19 mouse cellular contexts compared by ENCODE assay signal in the genomic region with DNA sequence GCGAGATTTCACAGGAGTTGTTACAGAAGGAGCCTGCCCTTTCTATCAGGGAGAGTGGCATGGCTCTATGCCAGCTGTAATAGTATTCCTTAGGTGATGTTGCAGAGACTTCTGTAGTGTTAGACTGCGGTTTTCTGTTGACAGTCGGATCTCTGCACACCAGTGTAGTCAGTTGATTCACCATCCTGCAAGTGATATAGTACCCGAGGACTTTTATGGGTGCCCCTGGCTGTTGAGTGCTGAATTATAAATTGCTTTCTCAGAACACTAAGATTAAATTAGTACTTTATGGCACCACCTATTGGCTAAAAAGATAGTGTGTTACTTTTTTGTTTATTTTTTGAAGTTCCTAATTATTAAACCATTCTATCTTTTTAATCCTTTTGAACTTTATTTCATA.
DNase-seq lines count a peak whose midpoint lies in the region; ATAC-seq and TF ChIP-seq lines count a peak whose summit lies in the region.
"Had no signal": no experiment of that assay in that cellular context is flagged by ENCODE, and none has a peak within 500 bp of the region (broad histone marks: within the 10 kb centered on the region; RNA-seq: fewer than 3 reads in every experiment).

No protein-coding gene starts in this region.

- no peak for ATAC-seq in liver, embryonic 12.5 days
- ATAC-seq: forebrain, embryonic 16.5 days; midbrain, embryonic 15.5 days had no signal

- H3K9me3 ChIP-seq in liver, embryonic 12.5 days (replicated peaks): no peaks in the 10 kb centered on the region
- H3K9me3 ChIP-seq: heart, embryonic 13.5 days; hindbrain, embryonic 12.5 days; limb, embryonic 15.5 days; midbrain, embryonic 15.5 days had no signal

- TF ChIP-seq CTCF in liver, adult 2 months (IDR thresholded peaks at IDR 0.05; ENCODE audit: low read depth, low read length): 0 out of 2 replicates have a peak, but pooled peaks have one; percentile 8

- no peak overlapping the region for H3K4me2 ChIP-seq in liver, embryonic 12.5 days
- H3K4me2 ChIP-seq: heart, embryonic 13.5 days; hindbrain, embryonic 12.5 days; limb, embryonic 15.5 days; lung, embryonic 14.5 days; midbrain, embryonic 15.5 days had no signal

- no peak overlapping the region for H3K27ac ChIP-seq in liver, adult 2 months (replicated peaks; ENCODE audit: insufficient read depth, low read depth, low read length)
- H3K27ac ChIP-seq in liver, embryonic 12.5 days: no peak overlapping the region
- H3K27ac ChIP-seq: heart, embryonic 13.5 days; hindbrain, embryonic 12.5 days; limb, embryonic 15.5 days; midbrain, embryonic 15.5 days had no signal

- peak; percentile 6 to 22 for DNase-seq in cerebellum, postnatal 14 days
- DNase-seq in cerebellum, adult 9-11 months: no peak
- peak; percentile 9 for DNase-seq in heart, postnatal 4 days
- no peak for DNase-seq in heart, postnatal 25 days (ENCODE audit: low spot score)
- DNase-seq in liver, adult 2 months (ENCODE audit: extremely low read depth, low read depth, low spot score): peak; percentile 6
- DNase-seq in adipocyte (ENCODE audit: low spot score): peak; percentile 19
- no peak for DNase-seq in frontal cortex, postnatal 25 days (ENCODE audit: low spot score in 2 of 2)
- DNase-seq: gastrocnemius, postnatal 25 days; kidney, postnatal 36 days; lung, embryonic 14.5 days; retina, postnatal 1 day; right cerebral cortex, postnatal 4 days; thymus, postnatal 36 days had no signal

- no peaks in the 10 kb centered on the region for H3K4me1 ChIP-seq in liver, adult 2 months (ENCODE audit: control insufficient read depth, insufficient read depth, low read length)
- H3K4me1 ChIP-seq in liver, embryonic 12.5 days: no peaks in the 10 kb centered on the region
- H3K4me1 ChIP-seq: heart, embryonic 13.5 days; hindbrain, embryonic 12.5 days; limb, embryonic 15.5 days; midbrain, embryonic 15.5 days had no signal

- no peak overlapping the region for H3K4me3 ChIP-seq in liver, adult 2 months (ENCODE audit: insufficient read depth, low read depth, low read length)
- no peak overlapping the region for H3K4me3 ChIP-seq in liver, embryonic 12.5 days
- H3K4me3 ChIP-seq: heart, embryonic 13.5 days; hindbrain, embryonic 12.5 days; limb, embryonic 15.5 days; midbrain, embryonic 15.5 days had no signal

- no peak overlapping the region for H3K9ac ChIP-seq in liver, adult 2 months (ENCODE audit: low read depth, low read length)
- H3K9ac ChIP-seq in liver, embryonic 12.5 days: no peak overlapping the region
- H3K9ac ChIP-seq: heart, embryonic 13.5 days; hindbrain, embryonic 12.5 days; limb, embryonic 15.5 days; lung, embryonic 14.5 days; midbrain, embryonic 15.5 days had no signal

- H3K27me3 ChIP-seq in liver, adult 2 months (ENCODE audit: control insufficient read depth, insufficient read depth, low read length): no peaks in the 10 kb centered on the region
- H3K27me3 ChIP-seq in liver, embryonic 12.5 days (replicated peaks): no peaks in the 10 kb centered on the region
- H3K27me3 ChIP-seq: heart, embryonic 13.5 days; hindbrain, embryonic 12.5 days; limb, embryonic 15.5 days; midbrain, embryonic 15.5 days had no signal

- intact Hi-C loops in heart, postnatal 25 days (cut with DNase I): loop anchor here (1.0 to 5.0 kb wide), 2 partner anchors 112 to 422 kb away; no protein-coding TSS in a partner anchor

- no peaks in the 10 kb centered on the region for H3K79me2 ChIP-seq in liver, adult 2 months (ENCODE audit: control insufficient read depth, insufficient read depth, low read length)

- peaks cover 12% of the 10 kb centered on the region for H3K36me3 ChIP-seq in liver, adult 2 months (ENCODE audit: control insufficient read depth, insufficient read depth, low read length)
- H3K36me3 ChIP-seq in liver, embryonic 12.5 days: no peaks in the 10 kb centered on the region

- 85% methylated on average over 4 of the region's 4 CpGs for WGBS in liver, adult 2 months
- 65% methylated on average over 4 of the region's 4 CpGs for WGBS in liver, embryonic 12.5 days (ENCODE audit: insufficient replicate concordance)

- no peak for TF ChIP-seq POLR2A in liver, adult 2 months (IDR thresholded peaks at IDR 0.05; ENCODE audit: extremely low read depth, insufficient read depth, low read length)

Comparison
In these comparisons a context has a peak if more than half of its experiments do, and no peak if none do; other contexts are left out.
1. DNase-seq: peak in cerebellum, postnatal 14 days (2 of 2), heart, postnatal 4 days (single experiment), liver, adult 2 months (single experiment) and adipocyte (single experiment); none in cerebellum, adult 9-11 months (single experiment), heart, postnatal 25 days (single experiment) and frontal cortex, postnatal 25 days (0 of 2).